Mouse (Mus musculus): Measurements from ENCODE around the gene Sap25. TPM values are rescaled to one million over a fixed set of nuclear protein-coding genes. Genes with fewer than 3 reads are reported as not detected.

The Sap25 gene
- polyA plus RNA-seq, 1 experiment from 2014 or later = 6.4 TPM

DNA sequence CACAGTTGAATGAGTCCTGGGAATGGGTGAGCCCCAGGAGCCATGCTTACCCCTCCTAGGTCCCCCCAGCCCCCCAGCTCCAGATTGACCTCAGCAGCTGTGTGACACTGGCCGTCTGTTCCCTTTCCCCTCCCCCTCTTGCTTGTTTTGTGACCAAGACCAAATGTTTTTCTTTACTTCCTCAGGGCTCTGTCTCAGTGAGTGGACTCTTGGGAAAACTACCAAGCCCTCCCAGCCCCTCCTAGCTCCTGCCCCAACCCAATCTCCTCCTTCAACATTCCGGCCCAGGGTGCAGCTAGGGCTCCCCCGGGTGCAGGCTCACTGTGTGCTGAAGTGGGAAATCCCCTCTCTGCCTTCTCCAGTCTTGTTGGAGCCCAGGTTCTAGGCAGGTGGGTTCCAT lies 10.5 kb upstream of the Sap25 start:
- peak overlapping the region; percentile 75 for H3K4me3 ChIP-seq
- H3K9me3 ChIP-seq = no peaks in the 10 kb centered on the region
- H3K4me1 ChIP-seq = peaks cover 27% of the 10 kb centered on the region
- DNase-seq (ENCODE audit: low spot score) = no peak
- peak overlapping the region; percentile 92 for H3K27ac ChIP-seq
- 29% methylated on average over 3 of the region's 3 CpGs for WGBS
- H3K36me3 ChIP-seq = peaks cover 24% of the 10 kb centered on the region
- H3K27me3 ChIP-seq (ENCODE audit: insufficient read depth, poor library complexity, severe bottlenecking) = no peaks in the 10 kb centered on the region

DNA sequence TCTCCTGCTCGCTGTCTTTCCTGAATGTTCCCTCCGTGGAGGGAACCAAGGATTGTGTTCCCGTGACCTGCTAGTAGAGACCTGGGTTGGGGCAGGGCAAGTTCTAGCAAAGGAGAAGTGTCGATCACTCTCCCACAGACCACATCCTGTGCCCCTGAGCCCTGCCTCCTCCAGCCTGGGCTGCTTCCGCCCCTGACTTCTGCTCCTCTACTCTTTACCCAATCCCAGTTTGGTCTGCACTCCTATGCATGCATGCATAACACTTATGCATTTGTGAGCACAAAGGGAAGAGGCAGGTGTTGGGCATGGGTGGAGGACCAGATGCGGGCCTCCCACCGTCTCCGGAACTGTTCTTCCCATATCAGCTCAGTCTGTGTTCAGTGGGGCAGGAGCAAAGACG lies 10.0 kb upstream of the Sap25 start:
- no peak for DNase-seq (ENCODE audit: low spot score)
- Histone ChIP-seq H3K27ac (peak overlapping the region; percentile 92; the same call in 1 of the 2 replicates), H3K9me3 (no peaks in the 10 kb centered on the region), H3K36me3 (peaks cover 30% of the 10 kb centered on the region), H3K4me3 (peak overlapping the region; percentile 19), H3K4me1 (peaks cover 27% of the 10 kb centered on the region), H3K27me3 (ENCODE audit: insufficient read depth, poor library complexity, severe bottlenecking) (no peaks in the 10 kb centered on the region)
- 55% methylated on average over 9 of the region's 9 CpGs for WGBS

DNA sequence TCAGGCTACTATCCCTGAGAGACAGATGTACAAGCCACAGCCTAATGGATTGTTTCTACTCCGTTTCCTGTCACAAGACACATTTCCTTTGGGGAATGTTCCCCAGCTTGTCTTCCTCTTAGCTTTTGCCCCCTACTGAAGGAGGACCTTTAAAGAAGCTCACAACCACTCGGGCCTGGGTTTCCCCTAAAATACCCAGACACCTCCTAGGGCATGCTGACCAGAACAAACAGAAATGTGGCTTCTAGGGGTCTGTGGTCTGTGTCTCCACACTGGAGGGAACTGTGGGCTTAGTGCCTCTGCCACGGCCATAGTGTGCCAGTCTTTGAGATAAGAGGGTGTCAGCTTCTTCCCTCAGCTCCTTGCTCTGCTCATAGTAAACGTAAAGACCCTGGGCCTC lies 9.5 kb upstream of the Sap25 start:
- Histone ChIP-seq H3K36me3 (peaks cover 34% of the 10 kb centered on the region), H3K27ac (peak overlapping the region; percentile 92; the same call in 1 of the 2 replicates), H3K4me3 (peak overlapping the region; percentile 19; the same call in 1 of the 2 replicates), H3K27me3 (ENCODE audit: insufficient read depth, poor library complexity, severe bottlenecking) (no peaks in the 10 kb centered on the region), H3K4me1 (peaks cover 27% of the 10 kb centered on the region), H3K9me3 (no peaks in the 10 kb centered on the region)
- DNase-seq (ENCODE audit: low spot score) = no peak
- WGBS = 44% methylated on average over 4 of the region's 4 CpGs

DNA sequence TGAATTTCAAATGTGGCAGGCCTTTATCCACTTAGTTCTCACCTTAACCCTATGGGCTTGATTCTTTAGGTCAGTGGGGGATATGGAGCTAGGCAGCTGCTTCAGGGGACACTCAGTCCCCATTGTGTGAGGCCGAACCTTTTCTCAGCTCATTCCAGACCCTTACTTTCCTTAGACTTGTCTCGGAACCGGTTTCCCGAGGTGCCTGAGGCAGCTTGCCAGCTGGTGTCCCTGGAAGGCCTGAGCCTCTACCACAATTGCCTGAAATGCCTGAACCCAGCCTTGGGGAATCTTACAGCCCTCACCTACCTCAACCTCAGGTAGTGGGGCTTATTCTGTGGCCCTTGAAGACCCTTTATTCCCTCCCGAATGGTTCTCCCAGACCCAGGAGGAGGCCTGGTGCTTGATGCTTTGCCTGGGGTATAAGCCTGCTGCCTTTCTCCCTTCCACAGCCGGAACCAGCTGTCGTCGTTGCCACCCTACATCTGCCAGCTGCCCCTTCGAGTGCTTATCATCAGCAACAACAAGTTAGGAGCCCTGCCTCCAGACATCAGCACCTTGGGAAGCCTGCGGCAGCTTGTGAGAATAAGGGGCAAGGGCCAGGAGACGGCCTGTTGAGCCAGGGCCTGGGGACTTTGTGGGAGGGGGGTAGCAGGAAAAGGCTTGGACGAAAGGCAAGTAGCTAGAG lies 7.6 kb upstream of the Sap25 start:
- peaks cover 27% of the 10 kb centered on the region for H3K4me1 ChIP-seq
- no peak overlapping the region for H3K4me3 ChIP-seq
- DNase-seq (ENCODE audit: low spot score) = no peak
- no peaks in the 10 kb centered on the region for H3K9me3 ChIP-seq
- H3K36me3 ChIP-seq = peaks cover 54% of the 10 kb centered on the region
- 75% methylated on average over 12 of the region's 12 CpGs for WGBS
- no peak overlapping the region for H3K27ac ChIP-seq
- no peaks in the 10 kb centered on the region for H3K27me3 ChIP-seq (ENCODE audit: insufficient read depth, poor library complexity, severe bottlenecking)

DNA sequence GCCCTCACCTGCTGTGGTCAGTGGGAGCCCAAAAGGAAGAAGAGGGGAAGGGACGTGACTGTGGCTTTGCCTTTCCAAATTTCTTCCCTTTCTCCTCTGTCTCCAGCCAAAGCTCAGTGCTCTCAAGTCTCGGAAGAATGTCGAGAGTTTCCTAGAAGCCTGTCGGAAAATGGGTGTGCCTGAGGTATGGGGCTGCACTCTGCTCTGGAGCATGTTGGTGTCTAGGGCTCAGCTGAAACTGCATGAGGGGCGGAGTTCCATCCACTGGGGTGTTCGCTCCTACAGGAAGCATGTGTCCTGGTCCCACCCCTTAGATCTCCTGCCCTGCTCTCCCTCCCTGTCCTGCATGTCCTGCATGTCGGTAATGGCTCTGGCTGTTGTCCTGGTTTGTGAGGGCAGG lies 1.7 kb upstream of the Sap25 start:
- WGBS = 80% methylated on average over 7 of the region's 7 CpGs
- peaks cover 20% of the 10 kb centered on the region for H3K4me1 ChIP-seq
- peaks cover 23% of the 10 kb centered on the region for H3K27me3 ChIP-seq (ENCODE audit: insufficient read depth, poor library complexity, severe bottlenecking)
- no peak overlapping the region for H3K27ac ChIP-seq
- peaks cover 82% of the 10 kb centered on the region for H3K36me3 ChIP-seq
- DNase-seq (ENCODE audit: low spot score) = no peak
- H3K9me3 ChIP-seq = no peaks in the 10 kb centered on the region
- no peak overlapping the region for H3K4me3 ChIP-seq

DNA sequence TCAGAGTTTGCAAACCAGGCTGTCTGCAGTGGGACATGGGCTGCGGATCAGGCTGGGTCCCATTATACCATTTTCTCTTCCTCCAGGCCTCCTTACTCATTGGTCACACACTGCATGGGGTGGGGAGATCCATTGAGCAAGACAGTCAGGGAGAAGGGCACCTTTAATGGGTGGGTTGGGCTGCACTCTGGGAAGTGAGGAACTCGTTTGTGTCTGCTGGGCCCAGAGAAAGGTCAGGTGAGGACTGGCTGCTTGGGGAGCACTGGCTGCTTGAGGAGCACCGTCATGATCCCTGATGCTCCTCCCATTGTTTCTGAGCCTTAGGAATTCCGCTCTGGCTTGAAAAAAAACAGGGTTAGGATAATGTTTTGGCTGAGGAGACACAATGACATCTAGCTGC lies 1.8 kb downstream of the Sap25 start:
- peaks cover 42% of the 10 kb centered on the region for H3K4me1 ChIP-seq
- DNase-seq (ENCODE audit: low spot score) = no peak
- H3K27me3 ChIP-seq (ENCODE audit: insufficient read depth, poor library complexity, severe bottlenecking) = peaks cover 55% of the 10 kb centered on the region
- H3K9me3 ChIP-seq = no peaks in the 10 kb centered on the region
- peaks cover 49% of the 10 kb centered on the region for H3K36me3 ChIP-seq
- 53% methylated on average over 4 of the region's 4 CpGs for WGBS
- no peak overlapping the region for H3K4me3 ChIP-seq
- no peak overlapping the region for H3K27ac ChIP-seq

DNA sequence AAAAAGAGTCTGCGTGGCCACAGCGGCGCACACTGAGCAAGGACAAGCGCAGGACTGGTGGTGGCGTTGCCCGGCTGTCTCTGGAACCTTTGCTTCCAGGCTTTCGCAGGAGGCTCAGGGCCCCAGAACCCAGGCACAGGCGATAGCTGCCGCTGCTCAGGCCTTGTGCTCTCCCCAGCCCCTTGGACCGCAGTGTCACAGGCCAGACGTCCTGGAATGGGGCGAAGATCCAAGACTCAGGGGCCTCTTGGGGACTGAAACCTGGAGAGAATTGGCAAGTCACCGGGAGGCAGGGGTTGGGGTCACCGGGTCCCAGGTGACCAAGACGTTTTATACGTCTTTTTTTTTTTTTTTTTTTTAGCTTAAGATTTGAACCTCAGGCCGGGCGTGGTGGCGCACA lies 3.4 kb downstream of the Sap25 start:
- Histone ChIP-seq H3K27ac (peak overlapping the region; percentile 37; the same call in 1 of the 2 replicates), H3K27me3 (ENCODE audit: insufficient read depth, poor library complexity, severe bottlenecking) (peaks cover 55% of the 10 kb centered on the region), H3K9me3 (no peaks in the 10 kb centered on the region), H3K4me1 (peaks cover 54% of the 10 kb centered on the region), H3K36me3 (peaks cover 34% of the 10 kb centered on the region), H3K4me3 (peak overlapping the region; percentile 36)
- WGBS = 28% methylated on average over 19 of the region's 19 CpGs
- no peak for DNase-seq (ENCODE audit: low spot score)

DNA sequence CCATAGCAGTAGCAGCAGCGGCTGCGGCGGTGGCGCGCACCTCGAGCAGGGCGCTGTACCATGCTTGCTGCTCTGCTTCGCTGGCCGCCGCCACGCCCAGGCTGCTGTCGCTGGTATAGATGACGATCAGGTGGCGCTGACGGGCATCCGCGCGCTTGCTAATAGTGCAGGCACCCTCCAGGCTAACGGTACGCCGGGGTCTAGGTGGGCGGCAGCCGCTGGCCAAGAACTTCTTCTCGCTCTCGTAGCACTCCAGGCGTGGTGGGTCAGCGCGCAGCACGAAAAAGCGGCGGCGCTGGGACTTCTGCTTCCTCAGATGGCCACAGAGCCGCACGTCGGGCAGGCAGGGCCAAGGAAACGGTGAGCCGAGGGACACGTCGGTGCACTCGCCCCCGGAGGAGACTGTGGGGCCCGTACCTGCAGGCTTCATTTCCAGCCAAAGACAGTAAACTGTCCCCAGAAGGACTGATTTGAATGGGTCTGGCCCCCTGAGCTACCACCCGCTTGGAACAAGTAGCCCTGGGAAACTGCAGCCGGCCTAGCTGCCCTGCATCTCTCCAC lies 4.0 kb downstream of the Sap25 start:
- peaks cover 55% of the 10 kb centered on the region for H3K27me3 ChIP-seq (ENCODE audit: insufficient read depth, poor library complexity, severe bottlenecking)
- no peaks in the 10 kb centered on the region for H3K9me3 ChIP-seq
- H3K4me1 ChIP-seq = peaks cover 54% of the 10 kb centered on the region
- no peak for DNase-seq (ENCODE audit: low spot score)
- peaks cover 27% of the 10 kb centered on the region for H3K36me3 ChIP-seq
- H3K27ac ChIP-seq = peak overlapping the region; percentile 11; the same call in 1 of the 2 replicates
- H3K4me3 ChIP-seq = peak overlapping the region; percentile 58
- WGBS = 3% methylated on average over 44 of the region's 44 CpGs

DNA sequence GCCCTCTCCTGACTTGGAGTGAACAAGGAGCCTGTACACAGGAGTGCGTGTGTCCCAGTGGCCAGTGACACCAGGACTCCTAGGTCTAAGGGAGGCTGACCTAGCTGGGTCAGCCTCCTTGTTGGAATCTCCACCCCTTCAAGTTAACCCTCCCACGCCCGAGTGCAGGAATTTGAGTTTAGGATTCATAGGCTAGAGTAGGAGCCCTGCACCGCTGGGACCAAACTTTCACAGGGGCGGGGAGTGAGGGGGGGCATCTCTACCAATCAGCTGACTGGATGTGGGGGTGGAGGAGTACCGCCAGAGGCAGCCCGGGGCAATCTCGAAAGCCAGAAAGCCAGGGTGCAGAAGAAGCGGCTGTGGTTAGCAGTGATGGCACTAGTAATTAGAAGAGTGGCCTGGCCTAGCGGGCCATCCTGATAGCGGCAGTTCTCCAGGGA lies 4.5 kb downstream of the Sap25 start, which contains the start of gene Irs3:
Gene Irs3, minus strand, starts transcription at position 63 of the 440 bp plus-strand sequence.
- Histone ChIP-seq H3K4me3 (peak within 1 kb of the TSS; percentile 58), H3K27ac (peak within 1 kb of the TSS; percentile 37), H3K9me3 (no peaks in the 10 kb centered on the region), H3K36me3 (peaks cover 22% of the 10 kb centered on the region), H3K27me3 (ENCODE audit: insufficient read depth, poor library complexity, severe bottlenecking) (peaks cover 55% of the 10 kb centered on the region), H3K4me1 (peaks cover 50% of the 10 kb centered on the region)
- 10% methylated on average over 11 of the region's 11 CpGs for WGBS
- no peak for DNase-seq (ENCODE audit: low spot score)

DNA sequence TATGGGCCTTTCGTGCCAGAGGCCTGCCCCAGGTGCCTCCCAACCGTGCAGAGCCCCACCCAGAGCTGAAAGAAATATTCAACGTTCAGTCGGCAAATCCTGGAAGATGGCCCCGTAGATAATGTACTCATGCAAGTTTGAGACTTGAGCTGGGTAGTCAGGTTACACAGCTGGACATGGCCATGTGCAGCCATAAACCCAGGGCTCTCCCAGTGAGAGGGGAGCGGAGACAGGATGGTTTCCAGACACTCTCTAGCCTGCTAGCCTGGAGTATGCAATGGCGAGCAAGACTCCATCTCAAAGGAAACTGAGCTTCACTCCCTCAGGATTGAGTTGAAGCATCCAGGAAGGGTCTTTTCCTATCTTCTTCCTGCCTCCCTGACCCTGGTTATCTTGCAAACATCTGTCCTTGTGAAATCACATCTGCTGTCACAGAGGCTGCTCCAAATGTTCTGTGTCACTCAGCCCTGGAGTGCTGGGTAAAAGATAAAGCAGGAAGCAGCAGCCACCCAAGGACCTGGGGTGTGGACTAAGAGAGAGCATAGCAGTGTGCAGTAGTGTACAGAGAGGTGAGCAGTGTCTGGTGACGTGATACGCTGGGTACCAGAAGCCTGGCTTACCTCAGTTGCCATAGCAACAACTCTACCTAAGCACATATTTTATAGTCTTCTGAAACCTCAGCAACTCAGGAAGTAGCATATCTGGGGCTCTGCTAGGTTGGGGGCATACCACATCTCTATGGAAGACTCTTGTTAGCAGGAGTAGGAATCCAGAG lies 6.9 kb downstream of the Sap25 start:
- Histone ChIP-seq H3K4me3 (no peak overlapping the region), H3K27me3 (ENCODE audit: insufficient read depth, poor library complexity, severe bottlenecking) (peaks cover 47% of the 10 kb centered on the region), H3K27ac (peak overlapping the region; percentile 19; the same call in 1 of the 2 replicates), H3K4me1 (peaks cover 58% of the 10 kb centered on the region), H3K36me3 (peaks cover 15% of the 10 kb centered on the region), H3K9me3 (no peaks in the 10 kb centered on the region)
- WGBS = 49% methylated on average over 9 of the region's 9 CpGs
- no peak for DNase-seq (ENCODE audit: low spot score)

DNA sequence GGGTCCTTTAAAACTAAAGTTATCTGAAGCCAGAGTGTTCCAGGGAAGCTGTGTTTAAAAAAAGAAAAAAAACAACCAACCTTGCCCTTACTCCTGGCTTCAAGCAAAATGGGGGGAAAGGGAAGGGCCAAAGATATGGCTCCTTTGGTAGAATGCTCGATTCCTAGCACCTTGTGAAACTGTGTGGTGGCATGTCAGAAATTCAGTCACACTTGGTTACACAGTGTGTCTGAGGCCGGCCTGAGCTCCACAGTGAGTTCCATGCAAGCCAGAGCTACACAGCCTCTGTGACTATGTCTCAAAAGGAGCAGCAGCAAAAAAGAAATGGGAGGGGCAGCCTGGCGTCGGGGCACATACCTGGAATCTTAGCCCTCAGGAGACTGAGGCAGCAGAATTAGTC lies 8.1 kb downstream of the Sap25 start:
- WGBS = 48% methylated on average over 4 of the region's 4 CpGs
- DNase-seq (ENCODE audit: low spot score) = no peak
- peak overlapping the region; percentile 69; the same call in 1 of the 2 replicates for H3K27ac ChIP-seq
- H3K36me3 ChIP-seq = peaks cover 27% of the 10 kb centered on the region
- H3K27me3 ChIP-seq (ENCODE audit: insufficient read depth, poor library complexity, severe bottlenecking) = peaks cover 34% of the 10 kb centered on the region
- H3K4me1 ChIP-seq = peaks cover 56% of the 10 kb centered on the region
- no peak overlapping the region for H3K4me3 ChIP-seq
- no peaks in the 10 kb centered on the region for H3K9me3 ChIP-seq

DNA sequence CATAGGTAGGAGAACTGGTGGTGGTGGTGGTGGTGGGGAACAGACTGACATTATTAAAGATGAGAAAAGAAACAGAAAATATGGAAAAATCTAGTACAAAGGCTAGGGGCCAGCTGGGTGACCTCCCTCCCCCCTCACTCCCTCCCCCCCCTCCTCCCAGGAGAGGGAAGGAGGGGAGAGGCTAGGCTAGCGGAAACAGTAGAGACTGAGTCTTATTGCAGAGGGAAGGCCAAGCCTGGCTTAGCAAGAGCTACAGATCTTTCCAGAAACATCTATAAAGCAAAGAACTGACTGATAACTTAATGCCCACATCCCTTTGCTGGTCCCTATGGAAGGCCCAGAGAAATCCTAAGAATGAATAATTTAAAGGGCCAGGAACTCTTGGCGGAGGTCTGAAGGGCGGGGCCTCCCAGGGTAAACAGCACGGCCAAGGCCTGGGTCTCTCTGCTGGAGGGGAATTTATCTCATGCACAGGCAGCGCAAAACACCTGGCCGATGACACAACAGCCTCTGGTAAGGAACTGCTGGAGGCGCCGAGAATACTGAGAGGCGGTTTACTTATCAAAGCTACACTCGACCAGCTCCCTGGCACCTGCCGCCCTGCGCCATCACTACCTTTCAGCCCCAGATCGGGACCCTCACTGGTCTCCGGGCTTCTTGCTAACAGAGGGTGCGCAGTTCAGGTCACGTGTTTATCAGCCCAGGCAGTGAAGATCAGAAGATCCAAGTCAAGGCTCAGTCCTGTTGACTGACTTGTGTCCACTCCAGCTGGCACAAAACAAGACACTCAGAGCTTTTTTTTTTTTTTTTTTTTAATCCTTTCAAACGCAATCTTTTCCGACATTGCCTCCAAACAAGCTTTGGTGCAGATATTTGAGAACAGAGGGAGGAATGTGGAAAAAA lies 8.8 kb downstream of the Sap25 start:
- Histone ChIP-seq H3K4me3 (peak overlapping the region; percentile 46), H3K27ac (peak overlapping the region; percentile 69), H3K27me3 (ENCODE audit: insufficient read depth, poor library complexity, severe bottlenecking) (peaks cover 27% of the 10 kb centered on the region), H3K36me3 (peaks cover 31% of the 10 kb centered on the region), H3K9me3 (no peaks in the 10 kb centered on the region), H3K4me1 (peaks cover 52% of the 10 kb centered on the region)
- no peak for DNase-seq (ENCODE audit: low spot score)
- WGBS = 10% methylated on average over 18 of the region's 18 CpGs
